Mouse (Mus musculus) midbrain, embryonic 10.5 days (tissue): Measurements from ENCODE around the gene Tbc1d1. TPM values are rescaled to one million over a fixed set of nuclear protein-coding genes. Genes with fewer than 3 reads are reported as not detected.

ENCODE experiments used
- DNase-seq: peaks from one replicate; pipeline ENCODE4 v3.0.0-alpha.2; 2017; ENCODE audit warnings: low spot score
- H3K27ac ChIP-seq: fragments of 300-500 bp; sonication (generic); replicated peaks from 2 replicates; pipeline ENCODE4 v1.5.1; 2016; ENCODE audit warnings: mild to moderate bottlenecking
- H3K27me3 ChIP-seq: fragments of 300-500 bp; sonication (generic); 2 replicates; pipeline ENCODE4 v1.6.1; 2016; ENCODE audit warnings: low read depth, mild to moderate bottlenecking; ENCODE audit not compliant: poor library complexity, severe bottlenecking
- H3K36me3 ChIP-seq: fragments of 300-500 bp; sonication (generic); 2 replicates; pipeline ENCODE4 v1.6.1; 2016; ENCODE audit warnings: mild to moderate bottlenecking, moderate library complexity
- H3K4me1 ChIP-seq: fragments of 300-500 bp; sonication (generic); 2 replicates; pipeline ENCODE4 v1.6.1; 2016
- H3K4me3 ChIP-seq: fragments of 300-500 bp; sonication (generic); 2 replicates; pipeline ENCODE4 v1.5.1; 2016; ENCODE audit warnings: mild to moderate bottlenecking, moderate library complexity
- H3K9me3 ChIP-seq: fragments of 300-500 bp; sonication (generic); replicated peaks from 2 replicates; pipeline ENCODE4 v1.6.1; 2016; ENCODE audit warnings: mild to moderate bottlenecking
- WGBS: fragments of 180-500 bp; shearing (Covaris S2); methylation state at CpG from one replicate; pipeline ENCODE4 v1.1.7; 2016; 5-methylcytosine and 5-hydroxymethylcytosine counted together
- polyA plus RNA-seq: library from polyadenylated mRNA; unstranded; fragments of >200 nt; fragmentation: Nextera tagmentation; extraction: Ambion mirVana; gene quantifications from 2 replicates; pipeline ENCODE4 v1.2.1, GENCODE M21; 2016

The Tbc1d1 gene
- 22.2 and 22.4 TPM in 2 replicates for polyA plus RNA-seq

GRCm38 (mm10) chr5:64155861-64156550 lies at the start of gene Tbc1d1:
Tbc1d1 (plus strand) TSS chr5:64156305.
- Histone ChIP-seq H3K9me3 (no peaks in the 10 kb centered on the region), H3K4me1 (peaks cover 20% of the 10 kb centered on the region), H3K27me3 (peaks cover 51% of the 10 kb centered on the region), H3K36me3 (no peaks in the 10 kb centered on the region), H3K4me3 (no peak within 1 kb of the TSS), H3K27ac (no peak within 1 kb of the TSS)
- DNase-seq, result no peak
- 61% methylated on average over 11 of the region's 11 CpGs for WGBS

DNA sequence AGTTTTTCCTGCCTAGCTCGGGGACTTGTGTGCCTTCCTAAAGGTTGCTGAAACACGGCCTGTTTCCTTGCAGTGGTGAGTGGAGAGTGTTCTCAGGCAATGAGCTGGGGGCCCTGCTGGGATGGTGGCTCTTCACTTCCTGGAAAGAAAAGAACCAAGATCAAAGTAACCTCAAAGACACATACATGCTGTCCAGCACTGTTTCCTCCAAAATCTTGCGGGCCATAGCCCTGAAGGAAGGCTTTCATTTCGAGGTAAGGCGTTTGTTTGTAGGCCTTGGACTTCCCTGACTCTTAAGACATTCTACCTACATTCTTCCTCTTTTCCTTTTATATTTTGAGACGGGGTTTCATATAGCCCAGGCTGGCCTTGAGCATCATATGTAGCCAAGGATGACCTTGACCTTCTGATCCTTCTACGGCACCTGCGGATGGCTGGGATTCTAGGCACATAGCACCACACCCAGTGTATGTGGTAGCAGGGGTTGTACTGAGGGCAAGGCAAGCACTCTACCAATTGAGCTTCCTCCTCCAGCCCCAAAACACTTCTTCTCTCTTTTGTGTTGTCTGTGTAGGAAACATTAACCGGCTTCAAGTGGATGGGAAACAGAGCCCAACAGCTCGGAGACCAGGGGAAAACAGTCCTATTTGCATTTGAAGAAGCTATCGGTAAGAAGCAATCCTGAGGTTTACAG lies 48.4 kb upstream of the Tbc1d1 start:
- DNase-seq, result no peak
- peaks cover 2% of the 10 kb centered on the region; the same call in 1 of the 2 replicates for H3K4me1 ChIP-seq
- H3K36me3 ChIP-seq, result peaks cover 56% of the 10 kb centered on the region
- 91% methylated on average over 11 of the region's 11 CpGs for WGBS
- no peak overlapping the region for H3K27ac ChIP-seq
- H3K4me3 ChIP-seq, result no peak overlapping the region
- H3K27me3 ChIP-seq, result no peaks in the 10 kb centered on the region
- no peaks in the 10 kb centered on the region for H3K9me3 ChIP-seq

DNA sequence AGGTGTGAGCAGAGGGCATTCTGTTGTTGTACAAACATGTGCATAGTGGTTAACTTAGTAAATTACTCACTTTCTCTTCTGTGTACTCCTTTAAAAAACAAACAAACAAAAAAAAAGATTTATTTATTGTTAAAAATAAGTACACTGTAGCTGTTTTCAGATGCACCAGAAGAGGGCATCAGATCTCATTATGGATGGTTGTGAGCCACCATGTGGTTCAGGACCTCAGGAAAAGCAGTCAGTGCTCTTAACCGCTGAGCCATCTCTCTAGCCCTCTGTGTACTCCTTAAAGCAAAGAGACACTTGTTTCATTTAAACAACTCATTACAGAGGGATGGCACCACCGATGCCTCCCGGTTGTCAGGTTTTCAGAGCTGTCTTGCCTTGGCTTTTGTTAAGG lies 46.9 kb upstream of the Tbc1d1 start:
- Histone ChIP-seq H3K4me1 (no peaks in the 10 kb centered on the region), H3K27ac (no peak overlapping the region), H3K27me3 (no peaks in the 10 kb centered on the region), H3K9me3 (no peaks in the 10 kb centered on the region), H3K36me3 (peaks cover 58% of the 10 kb centered on the region), H3K4me3 (no peak overlapping the region)
- 78% methylated on average over 3 of the region's 3 CpGs for WGBS
- no peak for DNase-seq

GRCm38 (mm10) chr5:64112360-64112759 lies 43.7 kb upstream of the Tbc1d1 start:
- no peak for DNase-seq
- peaks cover 76% of the 10 kb centered on the region for H3K36me3 ChIP-seq
- H3K4me3 ChIP-seq, result no peak overlapping the region
- H3K9me3 ChIP-seq, result peaks cover 23% of the 10 kb centered on the region; the same call in 1 of the 2 replicates
- no peak overlapping the region for H3K27ac ChIP-seq
- WGBS, result 96% methylated on average over 3 of the region's 3 CpGs
- no peaks in the 10 kb centered on the region for H3K4me1 ChIP-seq
- no peaks in the 10 kb centered on the region for H3K27me3 ChIP-seq

GRCm38 (mm10) chr5:64114210-64114609 lies 41.9 kb upstream of the Tbc1d1 start:
- Histone ChIP-seq H3K27ac (no peak overlapping the region), H3K4me1 (no peaks in the 10 kb centered on the region), H3K36me3 (peaks cover 66% of the 10 kb centered on the region), H3K27me3 (no peaks in the 10 kb centered on the region), H3K4me3 (no peak overlapping the region), H3K9me3 (peaks cover 25% of the 10 kb centered on the region; the same call in 1 of the 2 replicates)
- no peak for DNase-seq
- WGBS, result 96% methylated on average over 6 of the region's 6 CpGs

DNA sequence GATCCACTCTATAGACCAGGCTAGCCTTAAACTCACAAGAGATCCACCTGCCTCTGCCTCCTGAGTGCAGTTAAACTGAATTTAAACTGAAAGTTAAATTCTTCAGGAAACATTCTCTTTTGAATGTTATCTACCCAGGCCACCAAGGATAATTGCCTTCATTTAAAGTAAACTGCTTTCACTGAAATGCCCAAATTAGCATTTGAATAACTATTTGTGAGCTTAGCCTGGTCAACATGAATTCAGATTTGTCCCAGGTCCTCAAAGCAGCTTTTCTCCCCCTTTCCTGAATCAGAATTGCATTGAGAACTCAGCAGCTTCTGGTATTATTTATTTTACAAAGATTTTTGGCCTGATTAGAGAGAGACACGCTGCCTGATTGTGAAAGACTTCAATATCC lies 38.9 kb upstream of the Tbc1d1 start:
- no peak for DNase-seq
- Histone ChIP-seq H3K27ac (no peak overlapping the region), H3K4me1 (no peaks in the 10 kb centered on the region), H3K4me3 (no peak overlapping the region), H3K27me3 (no peaks in the 10 kb centered on the region), H3K9me3 (peaks cover 25% of the 10 kb centered on the region; the same call in 1 of the 2 replicates), H3K36me3 (peaks cover 53% of the 10 kb centered on the region)
- WGBS, result 74% methylated on average over 1 of the region's 1 CpGs

- H3K27ac ChIP-seq, result no peak overlapping the region
- 64% methylated on average over 5 of the region's 5 CpGs for WGBS
- H3K9me3 ChIP-seq, result no peaks in the 10 kb centered on the region
- DNase-seq, result no peak
- no peak overlapping the region for H3K4me3 ChIP-seq
- peaks cover 17% of the 10 kb centered on the region for H3K36me3 ChIP-seq
- H3K4me1 ChIP-seq, result no peaks in the 10 kb centered on the region
- H3K27me3 ChIP-seq, result no peaks in the 10 kb centered on the region
Measured at GRCm38 (mm10) chr5:64125783-64126182, 30.3 kb upstream of the Tbc1d1 start.

DNA sequence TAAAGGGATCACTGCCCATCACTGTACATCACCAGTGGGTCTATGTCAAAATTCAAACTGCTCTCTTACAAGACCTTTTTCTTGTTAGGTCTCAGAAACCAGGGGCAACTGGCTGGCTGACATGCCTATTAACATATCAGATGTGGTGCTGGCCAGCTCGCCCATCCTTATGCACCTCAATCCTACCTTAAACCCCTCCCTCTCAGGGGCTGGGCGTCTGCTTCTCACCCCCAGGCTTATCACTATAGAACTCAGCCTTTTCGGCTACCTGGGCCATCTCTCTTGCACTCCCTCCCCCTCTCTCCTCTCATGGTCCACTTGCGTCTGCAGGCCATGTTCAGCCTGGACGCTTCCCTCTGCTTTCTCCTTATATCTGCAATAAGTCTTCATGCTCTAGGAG lies 24.6 kb upstream of the Tbc1d1 start:
- 76% methylated on average over 5 of the region's 5 CpGs for WGBS

GRCm38 (mm10) chr5:64133901-64134300 lies 22.2 kb upstream of the Tbc1d1 start:
- H3K27ac ChIP-seq, result no peak overlapping the region
- H3K9me3 ChIP-seq, result no peaks in the 10 kb centered on the region
- 92% methylated on average over 4 of the region's 4 CpGs for WGBS
- H3K4me3 ChIP-seq, result no peak overlapping the region
- H3K36me3 ChIP-seq, result 0 out of 2 replicates have a peak, but pooled peaks cover under 1% of the 10 kb centered on the region
- no peak for DNase-seq
- H3K27me3 ChIP-seq, result no peaks in the 10 kb centered on the region
- H3K4me1 ChIP-seq, result no peaks in the 10 kb centered on the region

More for the DNA sequence above, 24.6 kb upstream of the Tbc1d1 start:
- Histone ChIP-seq H3K4me3 (no peak overlapping the region), H3K9me3 (no peaks in the 10 kb centered on the region), H3K27ac (no peak overlapping the region), H3K4me1 (no peaks in the 10 kb centered on the region), H3K36me3 (peaks cover 16% of the 10 kb centered on the region), H3K27me3 (no peaks in the 10 kb centered on the region)
- DNase-seq, result no peak

- H3K36me3 ChIP-seq, result no peaks in the 10 kb centered on the region
- no peak for DNase-seq
- WGBS, result 82% methylated on average over 5 of the region's 5 CpGs
- H3K27ac ChIP-seq, result no peak overlapping the region
- no peaks in the 10 kb centered on the region for H3K9me3 ChIP-seq
- no peaks in the 10 kb centered on the region for H3K4me1 ChIP-seq
- H3K4me3 ChIP-seq, result no peak overlapping the region
- no peaks in the 10 kb centered on the region for H3K27me3 ChIP-seq
Measured at GRCm38 (mm10) chr5:64136325-64136724, 19.8 kb upstream of the Tbc1d1 start.

DNA sequence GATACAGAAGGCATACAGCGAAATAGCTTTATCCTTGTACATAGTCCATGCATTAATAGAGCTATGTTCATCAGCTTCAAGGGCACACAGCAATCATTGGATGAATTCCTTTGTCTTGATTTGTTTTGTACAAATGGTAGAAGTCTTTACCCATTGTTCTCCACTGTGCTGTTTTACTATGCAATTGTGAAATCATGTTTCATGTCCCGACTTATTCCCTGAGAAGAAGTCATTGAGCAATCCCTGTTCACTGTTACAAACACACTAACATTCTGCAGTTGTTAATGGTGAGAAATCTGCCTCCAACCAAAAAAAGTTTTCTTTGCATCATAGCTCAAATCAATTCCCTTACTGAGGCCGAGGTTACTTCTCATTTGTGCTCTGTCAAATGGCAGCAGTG lies 15.9 kb upstream of the Tbc1d1 start:
- WGBS, result 92% methylated on average over 3 of the region's 3 CpGs
- Histone ChIP-seq H3K36me3 (no peaks in the 10 kb centered on the region), H3K4me3 (no peak overlapping the region), H3K9me3 (no peaks in the 10 kb centered on the region), H3K27me3 (no peaks in the 10 kb centered on the region), H3K27ac (no peak overlapping the region), H3K4me1 (no peaks in the 10 kb centered on the region)
- DNase-seq, result no peak

DNA sequence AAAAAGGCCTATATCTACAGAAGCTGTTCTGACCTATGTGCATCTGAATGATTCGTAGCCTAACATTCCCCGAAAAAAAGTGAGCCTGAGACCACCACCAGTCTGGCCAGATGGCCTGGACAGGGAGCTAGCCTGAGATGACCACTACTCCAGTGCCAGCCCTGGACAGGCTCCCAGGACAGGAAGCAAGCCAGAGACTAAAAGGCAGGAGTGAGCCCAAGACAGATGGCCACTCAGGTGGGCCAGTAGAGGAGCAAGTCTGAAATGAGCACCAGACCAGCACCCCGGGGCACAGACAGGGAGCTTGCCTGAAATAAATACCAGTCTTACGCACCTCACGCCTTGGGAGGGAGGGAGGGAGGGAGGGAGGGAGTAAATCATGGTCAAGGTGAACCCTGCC lies 11.8 kb upstream of the Tbc1d1 start:
- Histone ChIP-seq H3K36me3 (no peaks in the 10 kb centered on the region), H3K9me3 (no peaks in the 10 kb centered on the region), H3K27me3 (no peaks in the 10 kb centered on the region), H3K27ac (no peak overlapping the region), H3K4me3 (no peak overlapping the region), H3K4me1 (peaks cover 7% of the 10 kb centered on the region)
- no peak for DNase-seq
- 84% methylated on average over 5 of the region's 5 CpGs for WGBS

DNA sequence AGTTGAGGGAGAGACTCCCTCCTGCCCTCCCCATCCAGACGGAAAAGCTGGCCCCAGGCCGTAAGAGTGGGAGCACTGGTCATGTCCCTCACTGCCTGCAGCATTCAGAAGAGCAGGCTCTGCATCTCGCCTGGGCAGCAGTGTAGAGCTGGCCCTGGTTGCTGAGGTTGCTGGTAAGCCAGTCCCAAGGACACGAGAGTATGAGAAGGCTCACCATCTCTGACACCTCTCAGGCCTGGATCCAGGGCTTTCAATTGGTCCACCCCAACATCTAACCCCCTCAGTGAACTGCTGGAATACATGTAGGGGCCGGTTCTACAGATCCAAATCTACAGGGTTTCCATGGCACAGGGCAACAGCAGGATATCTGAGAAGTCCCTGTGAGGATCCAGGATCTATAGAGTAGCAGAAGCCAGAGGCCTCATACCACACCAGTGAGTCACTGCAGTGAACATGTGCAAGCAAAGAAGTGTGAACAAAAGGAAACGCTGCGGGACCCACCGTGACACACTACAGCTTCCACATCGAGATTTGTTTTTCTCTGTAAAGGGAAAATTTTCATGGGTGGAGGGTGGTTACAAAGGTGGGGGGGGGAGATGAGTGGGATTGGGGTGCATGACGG lies 9.6 kb upstream of the Tbc1d1 start:
- Histone ChIP-seq H3K36me3 (no peaks in the 10 kb centered on the region), H3K27me3 (peaks cover 11% of the 10 kb centered on the region), H3K9me3 (no peaks in the 10 kb centered on the region), H3K4me3 (no peak overlapping the region), H3K4me1 (peaks cover 15% of the 10 kb centered on the region), H3K27ac (no peak overlapping the region; the same call in 1 of the 2 replicates)
- no peak for DNase-seq
- 80% methylated on average over 10 of the region's 10 CpGs for WGBS
